Mouse (Mus musculus): ENCODE results near the gene Gmfg.

The Gmfg gene

GRCm38 (mm10) chr7:28436932-28437570, at the start of gene Gmfg:
Gene Gmfg, plus strand, starts transcription at chr7:28437447.
- peak; percentile 90 for DNase-seq

GRCm38 (mm10) chr7:28390331-28390730, 46.9 kb upstream of the Gmfg start:
- no peak for DNase-seq

- DNase-seq: peak; percentile 93
Observed at GRCm38 (mm10) chr7:28392429-28393271, 44.6 kb upstream of the Gmfg start, which contains the start of the genes Med29 and Paf1. Gene Med29, minus strand, starts transcription at chr7:28392708. Gene Paf1, plus strand, starts transcription at chr7:28392951.

GRCm38 (mm10) chr7:28393272-28393951, 43.8 kb upstream of the Gmfg start:
- peak; percentile 58 for DNase-seq

- no peak for DNase-seq
Observed at GRCm38 (mm10) chr7:28395425-28395824, 41.8 kb upstream of the Gmfg start.

GRCm38 (mm10) chr7:28398000-28398399, 39.2 kb upstream of the Gmfg start:
- DNase-seq: peak; percentile 27

GRCm38 (mm10) chr7:28398696-28399340, 38.4 kb upstream of the Gmfg start:
- DNase-seq: no peak

- DNase-seq: no peak
Observed at GRCm38 (mm10) chr7:28401030-28401429, 36.2 kb upstream of the Gmfg start.

GRCm38 (mm10) chr7:28401942-28402341, 35.3 kb upstream of the Gmfg start:
- DNase-seq: no peak

GRCm38 (mm10) chr7:28410841-28411475, 26.3 kb upstream of the Gmfg start:
- DNase-seq: no peak

GRCm38 (mm10) chr7:28412826-28413225, 24.4 kb upstream of the Gmfg start:
- peak; percentile 59 for DNase-seq

GRCm38 (mm10) chr7:28417368-28417767, 19.9 kb upstream of the Gmfg start:
- DNase-seq: no peak

- DNase-seq: no peak
Observed at GRCm38 (mm10) chr7:28418096-28418670, 19.1 kb upstream of the Gmfg start.

GRCm38 (mm10) chr7:28419416-28419815, 17.8 kb upstream of the Gmfg start:
- DNase-seq: no peak

- DNase-seq: no peak
Observed at GRCm38 (mm10) chr7:28423018-28423417, 14.2 kb upstream of the Gmfg start.

GRCm38 (mm10) chr7:28427738-28428137, 9.5 kb upstream of the Gmfg start:
- DNase-seq: no peak

GRCm38 (mm10) chr7:28430512-28430911, 6.7 kb upstream of the Gmfg start:
- no peak for DNase-seq

GRCm38 (mm10) chr7:28432252-28432651, 5.0 kb upstream of the Gmfg start:
- DNase-seq: no peak

- DNase-seq: no peak
Observed at GRCm38 (mm10) chr7:28435660-28436259, 1.5 kb upstream of the Gmfg start.

- DNase-seq: peak; percentile 99
Observed at GRCm38 (mm10) chr7:28436271-28436904, 859 bp upstream of the Gmfg start.

- no peak for DNase-seq
Observed at GRCm38 (mm10) chr7:28437964-28438363, 717 bp downstream of the Gmfg start.

Measured in thymus, postnatal 4 days (tissue).